Mouse (Mus musculus) liver, postnatal 0 days (tissue): ENCODE data around the gene Thop1. TPM values are rescaled to one million over a fixed set of nuclear protein-coding genes. Genes with fewer than 3 reads are reported as not detected.

ENCODE experiments used
- ATAC-seq: fragments of 200-750 bp; cut with Nextera tagmentation; 2 replicates; pipeline ENCODE4 v1.8.0; 2017; ENCODE audit warnings: mild to moderate bottlenecking, moderate library complexity
- DNase-seq: peaks from one replicate; pipeline ENCODE4 v3.0.0-alpha.2; 2016
- H3K27ac ChIP-seq: fragments of 300-500 bp; sonication (generic); 2 replicates; pipeline ENCODE4 v1.5.1; 2014; ENCODE audit warnings: antibody characterized with exemption, moderate library complexity, mild to moderate bottlenecking, low read depth
- H3K27me3 ChIP-seq: fragments of 300-500 bp; sonication (generic); 2 replicates; pipeline ENCODE4 v1.6.1; 2014; ENCODE audit warnings: low read length, control low read depth, mixed read lengths; ENCODE audit not compliant: insufficient read depth
- H3K36me3 ChIP-seq: fragments of 300-500 bp; sonication (generic); replicated peaks from 2 replicates; pipeline ENCODE4 v1.6.1; 2014; ENCODE audit warnings: mild to moderate bottlenecking, control low read depth, low read length, moderate library complexity, mixed read lengths; ENCODE audit not compliant: insufficient read depth
- H3K4me1 ChIP-seq: fragments of 300-500 bp; sonication (generic); 2 replicates; pipeline ENCODE4 v1.6.1; 2014; ENCODE audit warnings: antibody characterized with exemption, mild to moderate bottlenecking, control low read depth; ENCODE audit not compliant: insufficient read depth
- H3K4me2 ChIP-seq: fragments of 300-500 bp; sonication (generic); 2 replicates; pipeline ENCODE4 v1.6.1; 2014; ENCODE audit warnings: low read depth, mild to moderate bottlenecking, low read length, moderate library complexity, mixed read lengths
- H3K4me3 ChIP-seq: fragments of 300-500 bp; sonication (generic); 2 replicates; pipeline ENCODE4 v1.5.1; 2014; ENCODE audit warnings: low read depth, low read length
- H3K9ac ChIP-seq: fragments of 300-500 bp; sonication (generic); replicated peaks from 2 replicates; pipeline ENCODE4 v1.6.1; 2014; ENCODE audit warnings: mild to moderate bottlenecking, moderate library complexity
- H3K9me3 ChIP-seq: fragments of 300-500 bp; sonication (generic); 2 replicates; pipeline ENCODE4 v1.6.1; 2016; ENCODE audit warnings: mild to moderate bottlenecking, control low read depth, low read length, mixed read lengths
- CTCF ChIP-seq: sonication (generic); IDR thresholded peaks from 2 replicates; pipeline ENCODE4 v1.5.1; 2016; ENCODE audit warnings: antibody characterized with exemption, low read depth
- EP300 ChIP-seq: IDR thresholded peaks from 2 replicates; pipeline ENCODE4 v1.6.1; 2016; ENCODE audit warnings: antibody characterized with exemption, low read depth, mild to moderate bottlenecking
- WGBS: fragments of 180-500 bp; shearing (Covaris S2); extraction: QIAGEN DNeasy Blood & Tissue Kit; methylation state at CpG from one replicate; pipeline ENCODE4 v1.1.7; 2014; ENCODE audit not compliant: insufficient replicate concordance; 5-methylcytosine and 5-hydroxymethylcytosine counted together
- polyA plus RNA-seq: library from polyadenylated mRNA; unstranded; fragments of >200 nt; fragmentation: Nextera tagmentation; extraction: Ambion mirVana; gene quantifications from 2 replicates; pipeline ENCODE4 v1.2.1, GENCODE M21; 2015

The Thop1 gene
- polyA plus RNA-seq, 1 experiment from 2014 or later = 8.1 TPM

- ATAC-seq (no peak), DNase-seq (no peak)
- Histone ChIP-seq H3K4me2 (no peak within 1 kb of the TSS), H3K9ac (no peak within 1 kb of the TSS), H3K9me3 (no peaks in the 10 kb centered on the region), H3K36me3 (no peaks in the 10 kb centered on the region), H3K27me3 (peaks cover 37% of the 10 kb centered on the region), H3K4me1 (no peaks in the 10 kb centered on the region; the same call in 1 of the 2 replicates), H3K4me3 (no peak within 1 kb of the TSS), H3K27ac (no peak within 1 kb of the TSS)
- TF ChIP-seq CTCF (no peak), EP300 (no peak)
- 50% methylated on average over 12 of the region's 12 CpGs for WGBS
These were observed 44.1 kb upstream of the Thop1 start, which contains the start of gene Diras1 for GRCm38 (mm10) chr10:81025639-81026275. Gene Diras1 (minus strand): TSS chr10:81025662.

GRCm38 (mm10) chr10:81026857-81027256, 43.0 kb upstream of the Thop1 start:
- Histone ChIP-seq H3K36me3 (0 out of 2 replicates have a peak, but pooled peaks cover 6% of the 10 kb centered on the region), H3K9me3 (no peaks in the 10 kb centered on the region), H3K4me3 (no peak overlapping the region), H3K9ac (no peak overlapping the region), H3K4me2 (no peak overlapping the region), H3K4me1 (no peaks in the 10 kb centered on the region; the same call in 1 of the 2 replicates), H3K27ac (no peak overlapping the region), H3K27me3 (peaks cover 36% of the 10 kb centered on the region)
- ATAC-seq (no peak), DNase-seq (no peak)
- TF ChIP-seq EP300 (no peak), CTCF (no peak)
- 92% methylated on average over 5 of the region's 5 CpGs for whole genome bisulfite sequencing

- no peak overlapping the region for H3K4me2 ChIP-seq
- TF ChIP-seq EP300 (no peak), CTCF (no peak)
- no peak overlapping the region for H3K9ac ChIP-seq
- H3K4me3 ChIP-seq = no peak overlapping the region
- no peaks in the 10 kb centered on the region for H3K9me3 ChIP-seq
- DNase-seq (no peak), ATAC-seq (no peak)
- no peaks in the 10 kb centered on the region; the same call in 1 of the 2 replicates for H3K4me1 ChIP-seq
- 60% methylated on average over 4 of the region's 4 CpGs for WGBS
- H3K27me3 ChIP-seq = peaks cover 31% of the 10 kb centered on the region
- H3K36me3 ChIP-seq = 0 out of 2 replicates have a peak, but pooled peaks cover 6% of the 10 kb centered on the region
- H3K27ac ChIP-seq = no peak overlapping the region
These were observed 42.5 kb upstream of the Thop1 start for GRCm38 (mm10) chr10:81027331-81027730.

- Histone ChIP-seq H3K27ac (no peak overlapping the region), H3K27me3 (peaks cover 26% of the 10 kb centered on the region), H3K4me1 (no peaks in the 10 kb centered on the region; the same call in 1 of the 2 replicates), H3K36me3 (0 out of 2 replicates have a peak, but pooled peaks cover 6% of the 10 kb centered on the region), H3K4me3 (no peak overlapping the region), H3K4me2 (no peak overlapping the region), H3K9me3 (no peaks in the 10 kb centered on the region), H3K9ac (no peak overlapping the region)
- TF ChIP-seq CTCF = no peak
- TF ChIP-seq EP300 = no peak
- no peak for DNase-seq
- no peak for ATAC-seq
These were observed 41.6 kb upstream of the Thop1 start for GRCm38 (mm10) chr10:81028219-81028618.

- TF ChIP-seq CTCF = no peak
- no peak for TF ChIP-seq EP300
- ATAC-seq (no peak), DNase-seq (no peak)
- no peaks in the 10 kb centered on the region for H3K9me3 ChIP-seq
- H3K4me3 ChIP-seq = no peak overlapping the region
- 0 out of 2 replicates have a peak, but pooled peaks cover 8% of the 10 kb centered on the region for H3K36me3 ChIP-seq
- H3K27ac ChIP-seq = no peak overlapping the region
- H3K4me1 ChIP-seq = no peaks in the 10 kb centered on the region; the same call in 1 of the 2 replicates
- no peak overlapping the region for H3K9ac ChIP-seq
- H3K4me2 ChIP-seq = no peak overlapping the region
- WGBS = 69% methylated on average over 10 of the region's 10 CpGs
- peaks cover 20% of the 10 kb centered on the region for H3K27me3 ChIP-seq
These were observed 40.8 kb upstream of the Thop1 start for GRCm38 (mm10) chr10:81029031-81029430.

GRCm38 (mm10) chr10:81033586-81033985, 36.2 kb upstream of the Thop1 start:
- DNase-seq = no peak
- H3K9me3 ChIP-seq = no peaks in the 10 kb centered on the region
- WGBS = 76% methylated on average over 10 of the region's 10 CpGs
- H3K4me2 ChIP-seq = no peak overlapping the region
- H3K4me3 ChIP-seq = no peak overlapping the region
- no peaks in the 10 kb centered on the region for H3K27me3 ChIP-seq
- H3K4me1 ChIP-seq = peaks cover 5% of the 10 kb centered on the region; the same call in 1 of the 2 replicates
- TF ChIP-seq EP300 (no peak), CTCF (no peak)
- ATAC-seq = no peak
- no peak overlapping the region for H3K9ac ChIP-seq
- H3K27ac ChIP-seq = no peak overlapping the region
- H3K36me3 ChIP-seq = 0 out of 2 replicates have a peak, but pooled peaks cover 8% of the 10 kb centered on the region
